Mouse (Mus musculus): ENCODE data around the gene Slc10a6.

GRCm38 (mm10) chr5:103624831-103625230, 4.4 kb downstream of the Slc10a6 start:
- no peak for TF ChIP-seq CTCF (IDR thresholded peaks at IDR 0.05; ENCODE audit: low read depth)
- TF ChIP-seq EP300 (IDR thresholded peaks at IDR 0.05; ENCODE audit: low read depth), result no peak
